Mouse (Mus musculus): Measurements from ENCODE around the gene Trmu. TPM values are rescaled to one million over a fixed set of nuclear protein-coding genes. Genes with fewer than 3 reads are reported as not detected.
"Not testable (repeated sequence)": the region's sequence is repeated elsewhere in the genome, so short reads cannot be mapped to it uniquely, and the experiment has no call there.

Trmu gene
- polyA plus RNA-seq, 1 experiment from 2014 or later, result 36.7 TPM

DNA sequence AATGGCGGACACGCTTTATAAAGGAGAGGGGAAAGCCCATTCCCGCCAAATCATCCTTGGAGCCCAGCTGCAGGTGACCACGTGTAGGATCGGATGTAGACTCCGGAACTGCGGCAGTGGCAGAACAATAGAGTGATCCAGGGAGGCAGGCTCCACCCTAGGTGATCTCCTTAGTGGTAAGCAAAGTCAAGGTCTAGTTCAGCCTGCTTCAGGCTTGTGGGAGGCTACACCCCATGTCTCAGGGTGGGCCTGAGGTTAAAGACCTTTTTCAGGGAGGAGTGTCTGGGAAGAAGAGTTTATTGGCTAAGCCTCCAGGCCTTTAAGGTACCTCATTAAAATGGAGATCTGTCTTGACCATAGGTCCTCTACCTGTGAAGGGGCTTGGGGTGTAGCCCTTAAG, 13.2 kb upstream of the Trmu start:
- peaks cover 92% of the 10 kb centered on the region for H3K36me3 ChIP-seq

DNA sequence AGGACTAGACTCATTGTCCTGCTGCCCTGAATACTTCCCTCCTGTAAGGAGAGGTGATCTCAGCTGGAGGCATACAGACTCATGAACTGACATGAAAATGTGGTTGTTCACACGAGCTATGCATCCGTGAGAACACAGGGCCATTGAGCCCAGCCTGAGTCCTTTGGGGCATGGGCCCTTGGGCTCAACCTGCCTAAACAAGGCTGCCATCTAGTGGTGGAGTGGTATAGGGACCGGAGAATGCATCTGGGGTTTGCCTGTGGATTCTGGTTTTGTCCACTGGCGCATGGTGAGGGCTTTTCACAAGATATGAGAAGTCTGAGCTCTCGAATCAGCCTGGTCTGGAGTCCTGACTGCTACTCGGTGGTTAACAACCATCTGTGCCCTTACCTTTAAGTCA, 11.4 kb upstream of the Trmu start:
- Histone ChIP-seq H3K4me1 (replicated peaks) (no peaks in the 10 kb centered on the region), H3K9me3 (no peaks in the 10 kb centered on the region), H3K27me3 (ENCODE audit: insufficient read depth, poor library complexity, severe bottlenecking) (no peaks in the 10 kb centered on the region), H3K36me3 (peaks cover 100% of the 10 kb centered on the region), H3K4me3 (no peak overlapping the region), H3K27ac (no peak overlapping the region)
- DNase-seq (ENCODE audit: low spot score), result peak; percentile 62
- WGBS, result 65% methylated on average over 6 of the region's 6 CpGs

More for the DNA sequence above, 13.2 kb upstream of the Trmu start:
- H3K9me3 ChIP-seq; H3K27ac ChIP-seq; H3K4me1 ChIP-seq (replicated peaks); H3K4me3 ChIP-seq; H3K27me3 ChIP-seq (ENCODE audit: insufficient read depth, poor library complexity, severe bottlenecking); DNase-seq (ENCODE audit: low spot score): not testable (repeated sequence)
- 92% methylated on average over 7 of the region's 7 CpGs for WGBS

GRCm38 (mm10) chr15:85877336-85877735, 1.8 kb upstream of the Trmu start:
- H3K36me3 ChIP-seq, result peaks cover 55% of the 10 kb centered on the region
- WGBS, result 94% methylated on average over 7 of the region's 7 CpGs
- H3K4me1 ChIP-seq (replicated peaks), result peaks cover 27% of the 10 kb centered on the region
- no peak overlapping the region for H3K27ac ChIP-seq
- no peaks in the 10 kb centered on the region for H3K9me3 ChIP-seq
- no peaks in the 10 kb centered on the region for H3K27me3 ChIP-seq (ENCODE audit: insufficient read depth, poor library complexity, severe bottlenecking)
- no peak for DNase-seq (ENCODE audit: low spot score)
- H3K4me3 ChIP-seq, result no peak overlapping the region

GRCm38 (mm10) chr15:85879498-85879895, 385 bp downstream of the Trmu start:
- peak overlapping the region; percentile 92 for H3K27ac ChIP-seq

GRCm38 (mm10) chr15:85885606-85886005, 6.5 kb downstream of the Trmu start:
- H3K27ac ChIP-seq, result no peak overlapping the region
- 92% methylated on average over 5 of the region's 5 CpGs for WGBS
- no peaks in the 10 kb centered on the region for H3K27me3 ChIP-seq (ENCODE audit: insufficient read depth, poor library complexity, severe bottlenecking)
- peaks cover 66% of the 10 kb centered on the region for H3K36me3 ChIP-seq
- DNase-seq (ENCODE audit: low spot score), result no peak
- H3K4me1 ChIP-seq (replicated peaks), result peaks cover 1% of the 10 kb centered on the region
- H3K9me3 ChIP-seq, result no peaks in the 10 kb centered on the region
- no peak overlapping the region for H3K4me3 ChIP-seq

More at GRCm38 (mm10) chr15:85879498-85879895, 385 bp downstream of the Trmu start:
- Histone ChIP-seq H3K27me3 (ENCODE audit: insufficient read depth, poor library complexity, severe bottlenecking) (no peaks in the 10 kb centered on the region), H3K4me1 (replicated peaks) (peaks cover 27% of the 10 kb centered on the region), H3K9me3 (no peaks in the 10 kb centered on the region), H3K4me3 (peak overlapping the region; percentile 80), H3K36me3 (peaks cover 55% of the 10 kb centered on the region)
- DNase-seq (ENCODE audit: low spot score), result no peak
- WGBS, result 2% methylated on average over 18 of the region's 18 CpGs

- peaks cover 81% of the 10 kb centered on the region for H3K36me3 ChIP-seq
- WGBS, result 90% methylated on average over 4 of the region's 4 CpGs
- H3K27me3 ChIP-seq (ENCODE audit: insufficient read depth, poor library complexity, severe bottlenecking), result no peaks in the 10 kb centered on the region
- DNase-seq (ENCODE audit: low spot score), result no peak
- no peaks in the 10 kb centered on the region for H3K9me3 ChIP-seq
- H3K4me1 ChIP-seq (replicated peaks), result 0 out of 2 replicates have a peak, but pooled peaks cover 4% of the 10 kb centered on the region
- no peak overlapping the region for H3K4me3 ChIP-seq
- H3K27ac ChIP-seq, result no peak overlapping the region
These were observed 10.1 kb downstream of the Trmu start for GRCm38 (mm10) chr15:85889235-85889634.

GRCm38 (mm10) chr15:85891971-85892370, 12.9 kb downstream of the Trmu start:
- peaks cover 81% of the 10 kb centered on the region for H3K36me3 ChIP-seq
- DNase-seq (ENCODE audit: low spot score), result no peak
- WGBS, result 90% methylated on average over 10 of the region's 10 CpGs

GRCm38 (mm10) chr15:85892498-85893118, 13.5 kb downstream of the Trmu start:
- Histone ChIP-seq H3K27ac (no peak overlapping the region), H3K4me3 (no peak overlapping the region), H3K4me1 (replicated peaks) (0 out of 2 replicates have a peak, but pooled peaks cover 4% of the 10 kb centered on the region), H3K27me3 (ENCODE audit: insufficient read depth, poor library complexity, severe bottlenecking) (no peaks in the 10 kb centered on the region), H3K36me3 (peaks cover 86% of the 10 kb centered on the region), H3K9me3 (no peaks in the 10 kb centered on the region)
- no peak for DNase-seq (ENCODE audit: low spot score)
- 74% methylated on average over 13 of the region's 13 CpGs for WGBS

More at GRCm38 (mm10) chr15:85891971-85892370, 12.9 kb downstream of the Trmu start:
- H3K27ac ChIP-seq, result no peak overlapping the region
- H3K4me3 ChIP-seq, result no peak overlapping the region
- H3K9me3 ChIP-seq, result no peaks in the 10 kb centered on the region
- no peaks in the 10 kb centered on the region for H3K27me3 ChIP-seq (ENCODE audit: insufficient read depth, poor library complexity, severe bottlenecking)
- H3K4me1 ChIP-seq (replicated peaks), result 0 out of 2 replicates have a peak, but pooled peaks cover 4% of the 10 kb centered on the region

DNA sequence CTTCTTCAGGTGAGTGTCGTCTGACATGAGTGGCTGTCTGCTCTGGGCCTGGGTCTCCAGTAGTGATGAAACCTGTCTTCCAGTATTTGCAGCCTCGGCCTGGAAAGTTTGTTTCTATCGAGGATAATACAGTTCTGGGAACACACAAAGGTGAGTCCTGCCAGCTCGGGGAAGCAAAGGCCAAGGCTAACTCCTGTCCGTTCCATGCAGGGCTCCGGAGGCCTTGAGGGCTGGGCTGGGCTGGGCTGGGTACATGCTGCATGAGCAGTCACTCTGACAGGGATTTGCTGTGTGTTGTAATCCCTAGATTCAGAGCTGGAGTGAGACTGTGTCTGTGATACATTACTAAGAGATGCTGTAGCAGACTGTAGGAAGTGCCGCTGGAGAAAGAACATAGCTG, 14.8 kb downstream of the Trmu start:
- DNase-seq (ENCODE audit: low spot score), result no peak
- H3K4me1 ChIP-seq (replicated peaks), result 0 out of 2 replicates have a peak, but pooled peaks cover 4% of the 10 kb centered on the region
- peaks cover 92% of the 10 kb centered on the region for H3K36me3 ChIP-seq
- 90% methylated on average over 7 of the region's 7 CpGs for WGBS
- H3K9me3 ChIP-seq, result no peaks in the 10 kb centered on the region
- no peaks in the 10 kb centered on the region for H3K27me3 ChIP-seq (ENCODE audit: insufficient read depth, poor library complexity, severe bottlenecking)
- H3K4me3 ChIP-seq, result no peak overlapping the region
- no peak overlapping the region for H3K27ac ChIP-seq

- peak; percentile 83 for DNase-seq (ENCODE audit: low spot score)
- no peaks in the 10 kb centered on the region for H3K9me3 ChIP-seq
- peaks cover 12% of the 10 kb centered on the region; the same call in 1 of the 2 replicates for H3K4me1 ChIP-seq (replicated peaks)
- WGBS, result 20% methylated on average over 8 of the region's 8 CpGs
- H3K27ac ChIP-seq, result no peak overlapping the region
- H3K4me3 ChIP-seq, result no peak overlapping the region
- H3K36me3 ChIP-seq, result peaks cover 100% of the 10 kb centered on the region
- no peaks in the 10 kb centered on the region for H3K27me3 ChIP-seq (ENCODE audit: insufficient read depth, poor library complexity, severe bottlenecking)
These were observed 17.2 kb downstream of the Trmu start for GRCm38 (mm10) chr15:85896284-85896683.

DNA sequence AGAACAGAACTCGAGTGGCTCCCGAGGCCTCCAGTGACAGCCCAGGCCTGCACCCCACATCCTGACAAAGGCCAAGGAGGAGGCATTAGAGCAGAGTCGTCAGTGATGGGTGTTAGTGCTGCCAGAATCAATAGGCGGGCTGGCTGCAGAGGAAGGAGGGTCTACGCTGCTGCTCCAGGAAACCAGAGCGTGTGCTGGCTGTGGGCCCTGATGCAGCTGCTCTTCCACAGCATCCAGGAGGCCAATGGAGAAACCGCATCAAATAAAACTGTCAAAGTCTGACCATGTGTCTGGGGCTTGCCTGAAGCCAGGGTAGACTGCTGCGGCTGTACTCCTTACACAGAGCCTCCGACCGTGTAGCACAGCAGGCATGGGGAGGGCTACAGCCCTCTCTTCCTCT, 18.0 kb downstream of the Trmu start:
- Histone ChIP-seq H3K9me3 (no peaks in the 10 kb centered on the region), H3K4me3 (no peak overlapping the region), H3K36me3 (peaks cover 100% of the 10 kb centered on the region), H3K27me3 (ENCODE audit: insufficient read depth, poor library complexity, severe bottlenecking) (no peaks in the 10 kb centered on the region), H3K4me1 (replicated peaks) (peaks cover 12% of the 10 kb centered on the region; the same call in 1 of the 2 replicates), H3K27ac (no peak overlapping the region)
- 87% methylated on average over 10 of the region's 10 CpGs for WGBS
- DNase-seq (ENCODE audit: low spot score), result no peak

DNA sequence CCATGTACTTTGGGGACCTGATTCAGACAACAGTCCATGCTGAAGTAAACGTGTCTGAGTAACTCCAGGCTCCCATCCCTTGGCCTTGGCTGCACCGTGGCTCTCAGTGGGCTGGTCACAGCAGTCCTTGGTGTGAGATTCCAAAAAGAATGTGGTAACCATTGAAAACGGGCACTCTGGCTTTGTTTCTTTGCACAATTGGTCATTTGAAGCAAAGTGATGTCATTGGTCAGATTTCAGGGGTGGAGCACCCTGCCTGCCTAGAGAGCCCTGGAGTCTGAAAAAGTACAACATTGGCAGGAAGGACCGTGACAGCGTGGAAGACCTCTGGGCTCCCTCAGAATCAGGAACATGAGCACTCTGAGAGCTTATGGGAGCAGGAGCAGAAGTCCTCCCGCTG, 20.3 kb downstream of the Trmu start:
- Histone ChIP-seq H3K4me1 (replicated peaks) (peaks cover 10% of the 10 kb centered on the region; the same call in 1 of the 2 replicates), H3K27me3 (ENCODE audit: insufficient read depth, poor library complexity, severe bottlenecking) (no peaks in the 10 kb centered on the region), H3K9me3 (no peaks in the 10 kb centered on the region), H3K27ac (peak overlapping the region; percentile 4; the same call in 1 of the 2 replicates), H3K36me3 (peaks cover 100% of the 10 kb centered on the region), H3K4me3 (no peak overlapping the region)
- 65% methylated on average over 6 of the region's 6 CpGs for WGBS
- DNase-seq (ENCODE audit: low spot score), result no peak

DNA sequence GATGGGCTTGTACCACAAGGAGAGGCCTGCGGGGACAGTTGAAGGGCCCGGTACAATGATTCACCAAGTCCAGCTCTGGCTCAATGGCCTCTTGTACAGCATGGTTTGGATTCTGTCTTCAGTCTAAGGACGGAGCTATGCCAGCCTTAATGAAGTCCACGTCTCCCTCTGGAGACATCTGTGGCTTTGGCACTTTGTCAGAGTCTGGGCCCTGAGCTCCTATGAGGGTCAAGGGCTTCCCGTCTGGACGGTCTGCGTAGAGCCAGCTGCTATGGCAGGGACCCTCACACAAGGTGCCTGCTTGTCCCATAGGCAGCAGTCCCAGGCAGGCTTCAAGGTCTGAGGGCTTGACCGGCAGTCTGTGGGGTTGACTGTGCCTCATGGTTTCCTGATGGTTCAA, 21.2 kb downstream of the Trmu start:
- no peak overlapping the region for H3K4me3 ChIP-seq
- H3K36me3 ChIP-seq, result peaks cover 100% of the 10 kb centered on the region
- no peaks in the 10 kb centered on the region for H3K9me3 ChIP-seq
- DNase-seq (ENCODE audit: low spot score), result no peak
- WGBS, result 95% methylated on average over 8 of the region's 8 CpGs
- no peak overlapping the region for H3K27ac ChIP-seq
- no peaks in the 10 kb centered on the region for H3K27me3 ChIP-seq (ENCODE audit: insufficient read depth, poor library complexity, severe bottlenecking)
- H3K4me1 ChIP-seq (replicated peaks), result peaks cover 13% of the 10 kb centered on the region; the same call in 1 of the 2 replicates
